Mouse (Mus musculus): ENCODE data around the gene Sec62. TPM values are rescaled to one million over a fixed set of nuclear protein-coding genes. Genes with fewer than 3 reads are reported as not detected.
A peak's percentile ranks its signal among the peaks of the same experiment; 100 is the strongest.
"Not testable (repeated sequence)": the region's sequence is repeated elsewhere in the genome, so short reads cannot be mapped to it uniquely, and the experiment has no call there.

Gene Sec62
- total RNA-seq, 2 experiments from 2014 or later, result 36.9 to 39.0 TPM

GRCm38 (mm10) chr3:30831848-30832606 lies 39.4 kb downstream of the Sec62 start:
- DNase-seq (ENCODE audit: low spot score), result no peak

- no peak for DNase-seq (ENCODE audit: low spot score)
Measured at GRCm38 (mm10) chr3:30833254-30833653, 40.6 kb downstream of the Sec62 start.

GRCm38 (mm10) chr3:30845755-30846154 lies 53.1 kb downstream of the Sec62 start:
- no peak for DNase-seq (ENCODE audit: low spot score)

GRCm38 (mm10) chr3:30847413-30847812 lies 54.7 kb downstream of the Sec62 start:
- DNase-seq (ENCODE audit: low spot score), result no peak

- no peak for DNase-seq (ENCODE audit: low spot score)
Measured at GRCm38 (mm10) chr3:30851422-30851821, 58.7 kb downstream of the Sec62 start.

- no peak for DNase-seq (ENCODE audit: low spot score)
Measured at GRCm38 (mm10) chr3:30853596-30853995, 60.9 kb downstream of the Sec62 start.

GRCm38 (mm10) chr3:30855604-30856458 lies 63.2 kb downstream of the Sec62 start, which contains the start of gene Gpr160:
TSS of gene Gpr160 (plus strand) at chr3:30855950.
- DNase-seq (ENCODE audit: low spot score), result peak; percentile 55

- not testable (repeated sequence) for DNase-seq (ENCODE audit: low spot score)
Measured at GRCm38 (mm10) chr3:30859599-30859998, 66.9 kb downstream of the Sec62 start.

GRCm38 (mm10) chr3:30860705-30861104 lies 68.0 kb downstream of the Sec62 start:
- DNase-seq (ENCODE audit: low spot score), result no peak

GRCm38 (mm10) chr3:30863712-30864435 lies 71.2 kb downstream of the Sec62 start:
- no peak for DNase-seq (ENCODE audit: low spot score)

- no peak for DNase-seq (ENCODE audit: low spot score)
Measured at GRCm38 (mm10) chr3:30864640-30865039, 72.0 kb downstream of the Sec62 start.

- DNase-seq (ENCODE audit: low spot score), result no peak
Measured at GRCm38 (mm10) chr3:30868176-30868575, 75.5 kb downstream of the Sec62 start.

GRCm38 (mm10) chr3:30868625-30869024 lies 76.0 kb downstream of the Sec62 start:
- no peak for DNase-seq (ENCODE audit: low spot score)

GRCm38 (mm10) chr3:30869995-30870394 lies 77.3 kb downstream of the Sec62 start:
- no peak for DNase-seq (ENCODE audit: low spot score)

Other genes with a start within 250 kb of the Sec62 start
- 1 to 10 TPM; 4.2 to 6.1 TPM for gene Mecom, start 244.9 kb upstream of the Sec62 start, total RNA-seq (2021)
- gene Actrt3, start 192.9 kb upstream of the Sec62 start, total RNA-seq (2021), result not detected
- 10 to 100 TPM; 12.4 to 14.1 TPM for gene Mynn, start 190.8 kb upstream of the Sec62 start, total RNA-seq (2021)
- not detected for gene Lrriq4, start 148.4 kb upstream of the Sec62 start, total RNA-seq (2021)
- not detected for gene Lrrc34, start 145.0 kb upstream of the Sec62 start, total RNA-seq (2021)
- not detected for gene Lrrc31, start 93.0 kb upstream of the Sec62 start, total RNA-seq (2021)
- gene Samd7, start 46.6 kb upstream of the Sec62 start, total RNA-seq (2021), result not detected
- under 1 TPM; 0.84 to 0.88 TPM for gene Gpr160, start 63.1 kb downstream of the Sec62 start, total RNA-seq (2021)
- 10 to 100 TPM; 11.8 to 12.2 TPM for gene Phc3, start 176.5 kb downstream of the Sec62 start, total RNA-seq (2021)
- 1 to 10 TPM; 2.6 to 5.1 TPM for gene Prkci, start 202.9 kb downstream of the Sec62 start, total RNA-seq (2021)